Mouse (Mus musculus): ENCODE measurements around the gene Tmco4. TPM values are rescaled to one million over a fixed set of nuclear protein-coding genes. Genes with fewer than 3 reads are reported as not detected.
"Not testable (repeated sequence)": the region's sequence is repeated elsewhere in the genome, so short reads cannot be mapped to it uniquely, and the experiment has no call there.

Gene Tmco4
- polyA plus RNA-seq, 1 experiment from 2014 or later = 11.4 TPM

DNA sequence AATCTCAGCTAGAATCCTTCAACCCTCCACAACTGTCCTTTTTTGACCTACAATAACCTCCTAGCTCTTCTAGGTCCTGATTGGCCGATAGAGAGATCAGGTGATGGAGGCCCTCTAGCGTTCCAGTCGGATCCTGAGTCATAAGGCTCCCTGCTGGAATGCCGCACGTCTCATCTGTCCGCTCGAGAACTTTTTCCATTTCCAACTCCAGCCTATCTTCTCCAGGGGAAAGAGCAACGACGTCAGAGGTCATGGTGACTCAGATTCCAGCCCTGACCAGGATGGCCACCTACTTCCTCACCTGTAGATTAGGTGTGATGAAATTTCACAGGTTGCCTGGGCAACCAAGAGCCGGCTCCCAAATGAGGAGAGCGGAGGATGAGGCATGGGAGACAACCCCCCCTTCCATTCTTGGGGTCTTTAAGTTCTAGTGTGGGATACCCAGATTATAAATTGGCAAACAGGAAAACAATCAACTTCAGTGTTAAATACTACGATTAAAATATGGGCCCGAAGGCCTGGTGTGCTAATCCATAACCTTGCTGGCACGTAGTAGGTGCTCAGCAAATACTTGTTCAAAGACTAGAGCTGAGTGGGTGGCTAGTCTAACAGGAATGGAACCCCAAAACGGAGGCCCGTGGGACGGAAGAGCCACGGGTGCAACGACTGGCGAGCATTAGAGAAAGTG lies 405 bp upstream of the Tmco4 start:
- peak; percentile 20 for DNase-seq (ENCODE audit: low spot score)

DNA sequence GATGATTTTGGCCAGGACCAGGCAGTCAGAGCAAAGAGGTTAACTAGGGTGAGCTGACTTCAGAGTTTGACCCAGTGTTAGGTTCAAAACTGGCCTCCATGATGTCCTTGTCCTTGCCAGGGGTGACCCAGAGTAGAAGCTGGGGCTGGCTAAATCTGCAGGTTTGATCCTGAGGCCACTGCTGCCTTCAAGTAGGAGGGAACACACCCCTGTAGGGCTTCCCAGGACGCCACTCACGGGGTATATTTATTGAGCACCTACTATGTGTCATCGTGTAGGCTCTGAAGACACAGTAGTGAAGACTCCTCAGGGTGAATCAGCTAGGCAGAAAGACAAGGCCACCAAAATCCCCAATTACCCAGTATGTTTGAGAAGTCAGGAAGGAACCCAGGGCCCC lies 1.0 kb downstream of the Tmco4 start:
- DNase-seq (ENCODE audit: low spot score) = no peak

DNA sequence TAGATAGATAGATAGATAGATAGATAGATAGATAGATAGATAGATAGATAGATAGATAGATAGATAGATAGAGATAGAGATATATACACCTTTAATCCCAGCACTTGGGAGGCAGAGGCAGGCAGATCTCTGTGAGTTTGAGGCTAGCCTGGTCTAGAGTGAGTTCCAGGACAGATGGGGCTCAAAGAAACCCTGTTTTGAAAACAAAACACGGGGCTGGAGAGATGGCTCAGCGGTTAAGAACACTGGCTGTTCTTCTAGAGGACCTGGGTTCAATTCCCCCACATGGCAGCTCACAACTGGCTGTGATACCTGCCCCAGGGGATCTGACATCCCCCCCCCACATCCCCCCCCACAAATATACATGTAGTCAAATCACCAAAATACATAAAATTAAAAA lies 1.9 kb downstream of the Tmco4 start:
- DNase-seq (ENCODE audit: low spot score) = not testable (repeated sequence)

- no peak for DNase-seq (ENCODE audit: low spot score)
Observed at GRCm38 (mm10) chr4:138975194-138975593, 2.5 kb downstream of the Tmco4 start.

DNA sequence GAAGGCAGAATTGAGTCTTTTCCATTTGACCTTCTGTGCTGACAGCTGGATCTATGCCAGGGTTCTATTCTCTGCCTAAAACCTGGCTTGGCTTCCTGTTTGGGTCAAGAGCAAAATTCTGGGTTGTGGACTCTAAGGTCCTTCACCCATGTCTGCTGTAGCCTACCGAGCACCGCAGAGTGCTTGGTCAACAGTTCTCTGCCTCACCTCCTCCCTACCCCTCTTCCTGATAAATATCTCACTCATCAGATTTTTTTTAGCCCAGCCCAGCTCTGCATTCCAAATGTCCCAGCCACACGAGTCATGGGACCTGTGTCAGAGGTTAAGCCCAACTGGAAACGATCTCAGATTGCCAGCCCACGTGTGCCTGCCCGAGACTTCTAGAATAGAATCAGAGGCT lies 3.4 kb downstream of the Tmco4 start:
- no peak for DNase-seq (ENCODE audit: low spot score)

- no peak for DNase-seq (ENCODE audit: low spot score)
Observed at GRCm38 (mm10) chr4:138980021-138980420, 7.3 kb downstream of the Tmco4 start.

- DNase-seq (ENCODE audit: low spot score) = peak; percentile 10
Observed at GRCm38 (mm10) chr4:138980771-138981420, 8.2 kb downstream of the Tmco4 start.

DNA sequence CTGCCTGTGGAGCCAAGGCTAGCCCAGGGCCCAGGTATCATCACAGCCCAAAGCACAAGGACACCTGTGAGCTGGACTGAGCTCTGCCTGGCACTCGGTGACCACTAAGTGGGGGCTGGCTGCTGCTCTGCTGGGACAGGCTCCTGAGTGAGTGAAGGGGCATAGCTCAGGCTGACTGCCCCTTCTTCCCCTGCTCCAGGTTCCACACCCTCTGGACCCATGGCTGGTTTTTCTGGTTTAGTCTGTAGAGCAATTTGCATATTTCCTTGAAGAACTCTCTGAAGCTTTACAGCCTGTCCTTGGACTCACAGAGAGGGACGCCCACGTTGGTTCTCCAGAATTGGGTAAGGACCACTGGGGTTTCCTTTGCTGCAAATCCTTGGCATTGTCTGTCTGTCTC lies 10.7 kb downstream of the Tmco4 start:
- no peak for DNase-seq (ENCODE audit: low spot score)

- no peak for DNase-seq (ENCODE audit: low spot score)
Observed at GRCm38 (mm10) chr4:138984744-138985143, 12.1 kb downstream of the Tmco4 start.

- DNase-seq (ENCODE audit: low spot score) = no peak
Observed at GRCm38 (mm10) chr4:138986280-138986679, 13.6 kb downstream of the Tmco4 start.

- no peak for DNase-seq (ENCODE audit: low spot score)
Observed at GRCm38 (mm10) chr4:138994389-138994788, 21.7 kb downstream of the Tmco4 start.

DNA sequence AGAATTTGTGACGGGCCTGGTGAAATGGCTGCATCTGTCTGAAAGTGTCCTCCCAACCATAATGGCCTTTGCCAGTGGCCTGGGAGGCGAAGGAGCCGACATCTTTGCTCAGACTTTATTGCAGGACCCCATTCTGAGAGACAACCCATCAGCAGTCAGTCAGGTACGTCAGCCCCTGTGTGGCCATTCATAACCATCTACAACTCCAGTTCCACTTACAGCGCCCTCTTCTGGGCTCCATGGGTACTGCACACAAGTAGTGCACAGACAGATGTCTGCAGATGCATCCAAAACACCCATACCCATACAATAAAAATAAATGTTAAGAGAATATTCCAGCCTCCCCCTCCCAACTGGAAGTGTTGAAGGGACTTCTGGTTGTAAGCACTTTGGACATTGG lies 23.7 kb downstream of the Tmco4 start:
- DNase-seq (ENCODE audit: low spot score) = peak; percentile 9

DNA sequence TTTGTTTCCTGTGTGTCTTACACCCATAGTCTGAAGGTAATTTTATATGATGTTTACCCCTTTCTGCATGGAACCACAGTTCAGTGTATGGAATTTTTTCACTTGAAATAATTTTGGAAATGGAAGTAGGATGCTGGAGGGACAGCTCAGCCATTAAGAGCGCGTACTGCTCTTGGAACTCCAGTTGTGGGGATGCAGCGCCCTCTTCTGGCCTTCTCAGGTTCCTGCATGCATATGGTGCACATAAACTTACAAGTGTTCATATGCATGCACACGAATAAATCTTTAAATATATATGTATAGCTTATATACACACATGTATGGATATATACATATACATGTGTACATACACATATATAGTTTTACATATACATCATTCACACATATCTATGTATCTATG lies 24.4 kb downstream of the Tmco4 start:
- no peak for DNase-seq (ENCODE audit: low spot score)

- no peak for DNase-seq (ENCODE audit: low spot score)
Observed at GRCm38 (mm10) chr4:138998611-138999010, 25.9 kb downstream of the Tmco4 start.

DNA sequence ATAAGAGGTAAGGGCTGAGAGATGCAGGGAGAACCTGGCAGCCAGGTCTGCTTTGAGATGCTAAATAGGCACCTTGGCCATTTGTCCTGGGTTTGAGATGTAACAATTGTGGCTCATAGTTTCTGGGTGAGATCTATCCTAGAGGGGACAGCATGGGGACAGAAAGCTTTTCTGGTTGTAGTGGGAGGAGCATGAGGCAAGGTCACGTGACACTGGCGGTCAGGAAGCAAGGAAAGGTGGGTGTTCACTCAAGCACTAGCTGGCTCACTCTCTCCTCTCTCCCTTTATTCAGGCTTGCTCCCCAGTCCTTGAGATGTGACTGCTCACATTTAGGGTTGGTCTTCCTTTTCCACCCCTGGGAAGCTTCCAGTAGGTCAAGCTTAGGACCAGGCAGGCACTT lies 28.3 kb downstream of the Tmco4 start:
- no peak for DNase-seq (ENCODE audit: low spot score)

DNA sequence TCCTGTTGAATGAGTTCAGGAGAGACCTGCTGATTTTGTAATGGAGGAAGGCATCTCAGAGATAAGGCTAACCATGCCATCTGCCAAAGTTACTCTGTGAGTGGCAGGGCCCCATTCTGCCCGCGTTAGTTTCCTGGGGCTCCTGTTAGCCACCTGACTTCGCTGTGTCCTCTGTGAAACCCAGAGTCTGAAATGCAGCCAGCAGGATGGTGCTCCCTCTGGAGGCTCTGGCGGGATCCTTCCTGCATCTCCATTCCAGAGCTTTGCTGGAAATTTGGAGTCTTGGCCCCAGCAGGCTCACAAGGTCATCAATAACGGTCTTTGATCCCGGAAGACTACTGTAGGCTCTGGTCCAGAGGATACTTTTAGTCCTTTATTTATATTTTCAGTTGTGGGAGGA lies 28.7 kb downstream of the Tmco4 start:
- DNase-seq (ENCODE audit: low spot score) = no peak

GRCm38 (mm10) chr4:139004067-139004466 lies 31.4 kb downstream of the Tmco4 start:
- DNase-seq (ENCODE audit: low spot score) = no peak

DNA sequence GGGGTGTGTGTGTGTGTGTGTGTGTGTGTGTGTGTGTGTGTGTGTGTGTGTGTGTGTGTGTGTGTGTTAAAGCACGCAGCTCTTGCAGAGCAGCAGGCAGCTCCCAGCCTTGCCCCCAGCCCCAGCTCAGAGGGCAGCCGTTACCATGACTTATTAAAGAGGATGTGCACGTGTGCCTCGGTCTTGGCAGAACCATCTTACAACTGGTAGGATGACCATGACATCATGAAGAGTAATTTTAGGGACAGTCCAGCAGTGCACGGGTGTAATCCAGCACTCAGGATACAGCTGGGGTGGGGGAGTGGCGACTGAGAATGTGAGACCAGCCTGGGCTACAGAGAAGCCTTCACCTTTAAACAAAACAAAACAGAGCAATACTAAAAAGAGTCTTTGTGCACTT lies 32.5 kb downstream of the Tmco4 start:
- DNase-seq (ENCODE audit: low spot score) = no peak

DNA sequence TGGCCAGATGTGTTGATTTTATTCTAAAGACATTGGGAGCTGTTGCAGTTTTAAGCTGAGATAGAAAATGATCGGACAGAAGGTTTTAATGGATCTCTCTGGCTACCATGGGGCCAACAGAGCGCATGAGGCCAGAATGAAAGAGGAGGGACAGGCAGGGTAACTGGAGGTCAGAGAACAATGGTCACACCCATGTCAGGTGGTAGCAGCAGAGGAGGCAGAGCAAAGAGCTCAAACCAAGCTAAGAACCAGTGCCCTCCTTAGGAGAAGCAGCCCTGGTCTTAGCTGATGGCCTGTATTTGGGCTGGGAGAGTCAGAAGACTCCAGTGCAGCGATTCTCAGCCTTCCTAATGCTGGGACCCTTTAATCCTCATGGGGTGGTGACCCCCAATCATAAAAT lies 34.7 kb downstream of the Tmco4 start:
- no peak for DNase-seq (ENCODE audit: low spot score)

GRCm38 (mm10) chr4:139007981-139008536 lies 35.4 kb downstream of the Tmco4 start:
- DNase-seq (ENCODE audit: low spot score) = no peak

DNA sequence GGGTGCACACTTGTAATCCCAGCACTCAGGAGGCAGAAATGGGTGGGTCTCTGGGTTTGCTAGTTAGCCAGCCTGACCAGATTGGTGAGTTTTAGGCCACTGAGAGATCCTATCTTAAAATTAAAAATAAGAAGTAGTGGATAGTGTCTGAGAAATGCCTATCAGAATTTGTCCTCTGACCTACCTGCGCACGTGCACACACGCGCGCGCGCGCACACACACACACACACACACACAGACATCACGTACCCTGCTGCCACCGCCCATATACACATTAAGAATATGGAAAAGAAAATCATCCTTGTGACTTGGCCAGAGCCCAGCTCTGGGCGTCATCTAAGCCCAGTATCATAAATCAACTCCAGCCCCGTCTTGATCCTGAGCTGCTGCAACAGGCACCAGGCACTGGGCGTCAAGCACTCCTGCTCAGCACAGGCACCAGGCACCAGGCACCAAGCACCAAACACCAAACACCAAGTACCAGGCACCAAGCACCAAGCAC lies 38.6 kb downstream of the Tmco4 start:
- DNase-seq (ENCODE audit: low spot score) = no peak

DNA sequence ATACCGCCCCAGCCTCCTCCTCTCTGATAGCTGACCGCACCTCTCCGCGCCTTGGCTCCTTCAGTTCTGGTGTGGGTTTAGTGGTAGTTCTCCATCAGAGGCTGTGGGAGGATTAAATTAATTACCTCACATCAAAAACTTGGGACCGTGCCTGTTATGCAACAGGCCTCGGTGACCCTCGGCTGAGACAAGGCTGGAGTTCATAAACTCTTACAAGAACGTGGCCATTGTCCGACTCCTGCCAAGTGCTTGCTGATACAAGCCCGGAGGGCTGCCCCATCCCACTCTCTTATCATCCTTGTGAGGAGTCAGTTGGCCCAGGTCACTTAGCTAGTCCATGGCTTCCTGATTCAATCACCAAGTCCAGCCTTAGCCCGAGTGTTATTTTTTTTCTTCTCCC lies 40.6 kb downstream of the Tmco4 start:
- DNase-seq (ENCODE audit: low spot score) = no peak

GRCm38 (mm10) chr4:139014793-139015192 lies 42.1 kb downstream of the Tmco4 start:
- no peak for DNase-seq (ENCODE audit: low spot score)

Data from thymus, postnatal 0 days (tissue).